Mouse (Mus musculus) embryonic fibroblast, embryonic 13.5 days (primary cell): Measurements from ENCODE around the gene Jph2.

Experiments used
- CTCF ChIP-seq: IDR thresholded peaks from 2 replicates; pipeline ENCODE4 v1.5.1; 2011; ENCODE audit warnings: mild to moderate bottlenecking, control low read depth, low read length, moderate library complexity, borderline replicate concordance; ENCODE audit not compliant: insufficient read depth
- POLR2A ChIP-seq: IDR thresholded peaks from 2 replicates; pipeline ENCODE4 v1.6.1; 2011; ENCODE audit warnings: low read depth, mild to moderate bottlenecking, control low read depth, low read length, moderate library complexity

DNA sequence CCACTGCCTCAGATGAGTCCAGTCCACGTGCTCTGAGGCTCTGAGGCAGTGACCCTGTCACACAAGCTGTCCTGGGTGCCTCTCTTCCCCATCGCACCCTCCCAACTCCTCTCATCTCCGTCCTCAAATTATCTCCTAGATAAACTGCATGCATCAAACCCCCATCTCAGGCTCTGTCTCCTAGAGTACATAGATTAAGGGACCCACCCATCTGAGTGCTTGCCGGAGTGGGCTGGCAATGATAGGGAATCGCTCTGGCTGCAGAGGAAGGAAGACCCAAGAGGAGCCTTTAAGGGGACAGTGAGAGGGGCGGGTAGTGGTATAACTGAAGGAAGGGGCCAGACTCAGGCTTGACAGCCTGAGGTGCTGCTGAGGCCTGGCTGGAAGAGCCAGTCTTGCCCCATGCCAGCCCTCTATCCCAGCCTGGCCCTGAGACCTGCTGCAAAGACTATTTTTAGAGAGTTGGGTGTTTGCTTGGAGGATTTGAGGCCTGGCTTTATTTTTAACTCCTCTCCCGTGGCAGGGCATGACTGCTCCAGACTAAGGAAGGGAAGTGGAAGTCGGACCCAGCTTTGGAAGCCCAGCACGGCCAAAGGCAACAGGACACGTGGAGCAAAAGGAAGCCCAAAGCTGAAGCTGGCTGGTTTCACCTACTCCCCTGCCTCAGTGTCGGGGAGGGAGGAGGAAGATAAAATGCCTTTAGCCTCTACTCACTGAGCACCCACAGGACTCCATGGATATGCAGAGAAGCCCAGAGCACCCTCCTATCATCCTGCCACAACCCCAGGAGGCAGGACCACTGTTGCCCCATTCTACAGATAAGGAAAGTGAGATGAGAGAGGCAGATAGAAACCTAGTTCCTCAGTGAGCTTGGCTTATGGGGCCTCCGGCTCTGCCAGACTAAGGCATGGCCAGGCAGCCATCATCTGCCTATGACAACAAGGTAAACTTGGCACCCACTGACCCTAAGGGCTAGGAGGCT lies 34.6 kb downstream of the Jph2 start:
- TF ChIP-seq POLR2A (no peak), CTCF (no peak)
